Mouse (Mus musculus) CH12.LX (cell line): ENCODE data around the gene Os9. TPM values are rescaled to one million over a fixed set of nuclear protein-coding genes. Genes with fewer than 3 reads are reported as not detected.

Source experiments
- DNase-seq: peaks from one replicate; pipeline ENCODE4 v3.0.0-alpha.2; 2013; ENCODE audit errors: extremely low read depth
- H3K27ac ChIP-seq: 2 replicates; pipeline ENCODE4 v1.5.1; 2012; ENCODE audit warnings: low read depth, mild to moderate bottlenecking, control low read depth, moderate library complexity; ENCODE audit not compliant: insufficient read depth
- H3K27me3 ChIP-seq: replicated peaks from 2 replicates; pipeline ENCODE3; 2012; ENCODE audit warnings: inconsistent platforms
- H3K36me3 ChIP-seq, 2 experiments: replicated peaks in 1 of 2; 2 replicates each; pipeline versions ENCODE3 to v1.6.1; 2012; ENCODE audit warnings: inconsistent platforms in 1 of 2, low read length in 1 of 2, mild to moderate bottlenecking in 1 of 2, mixed read lengths in 1 of 2, moderate library complexity in 1 of 2; ENCODE audit not compliant: control insufficient read depth in 1 of 2, insufficient read depth in 1 of 2
- H3K4me1 ChIP-seq, 2 experiments: 2 replicates each; pipeline ENCODE4 v1.6.1; 2012; ENCODE audit warnings: inconsistent platforms in 1 of 2, moderate library complexity in 1 of 2; ENCODE audit not compliant: insufficient read depth in 2 of 2, control insufficient read depth in 1 of 2
- H3K4me2 ChIP-seq: 2 replicates; pipeline ENCODE4 v1.6.1; 2012; ENCODE audit warnings: low read depth, mild to moderate bottlenecking, control low read depth; ENCODE audit not compliant: poor library complexity, insufficient read depth, severe bottlenecking
- H3K4me3 ChIP-seq, 3 experiments: fragments of 150-350 bp in 1 of 3; sonication (generic) in 1 of 3; replicated peaks in 1 of 3; 2 replicates each; pipeline versions ENCODE3 to v1.5.1; 2011 to 2012; ENCODE audit warnings: low read depth in 2 of 3, low read length in 2 of 3, mild to moderate bottlenecking in 2 of 3, moderate library complexity in 2 of 3, control low read depth in 1 of 3, improper control_type of control experiment in 1 of 3, inconsistent platforms in 1 of 3, mixed read lengths in 1 of 3; ENCODE audit not compliant: poor library complexity in 1 of 3
- H3K79me2 ChIP-seq: replicated peaks from 2 replicates; pipeline ENCODE4 v1.6.1; 2012; ENCODE audit warnings: mild to moderate bottlenecking, moderate library complexity; ENCODE audit not compliant: control insufficient read depth, poor library complexity, insufficient read depth, severe bottlenecking; ENCODE audit errors: extremely low read depth
- H3K9ac ChIP-seq: 2 replicates; pipeline ENCODE4 v1.6.1; 2012; ENCODE audit warnings: low read depth, mild to moderate bottlenecking, control low read depth, moderate library complexity; ENCODE audit not compliant: insufficient read depth
- H3K9me3 ChIP-seq: replicated peaks from 2 replicates; pipeline ENCODE3; 2012; ENCODE audit warnings: low read length, inconsistent platforms, mixed read lengths
- CHD1 ChIP-seq: IDR thresholded peaks from 2 replicates; pipeline ENCODE4 v1.6.1; 2012; ENCODE audit warnings: low read depth, low read length, improper control_type of control experiment, inconsistent platforms
- CHD2 ChIP-seq: IDR thresholded peaks from 2 replicates; pipeline ENCODE4 v1.6.1; 2011; ENCODE audit warnings: low read length, improper control_type of control experiment
- ELF1 ChIP-seq: IDR thresholded peaks from 2 replicates; pipeline ENCODE4 v1.6.1; 2014; ENCODE audit warnings: low read depth, mild to moderate bottlenecking, inconsistent platforms, low read length, improper control_type of control experiment
- HCFC1 ChIP-seq: IDR thresholded peaks from 2 replicates; pipeline ENCODE4 v1.6.1; 2012; ENCODE audit warnings: low read depth, mild to moderate bottlenecking, inconsistent platforms, low read length, improper control_type of control experiment
- JUN ChIP-seq: IDR thresholded peaks from 2 replicates; pipeline ENCODE4 v1.6.1; 2011; ENCODE audit warnings: low read depth, mild to moderate bottlenecking, low read length, improper control_type of control experiment, moderate library complexity; ENCODE audit not compliant: insufficient read depth
- JUND ChIP-seq: conservative IDR thresholded peaks from 2 replicates; pipeline ENCODE4 v1.6.1; 2011; ENCODE audit warnings: low read depth, low read length, improper control_type of control experiment
- MAZ ChIP-seq: IDR thresholded peaks from 2 replicates; pipeline ENCODE4 v1.6.1; 2012; ENCODE audit warnings: low read depth, mild to moderate bottlenecking, inconsistent platforms, low read length, improper control_type of control experiment, moderate library complexity
- NRF1 ChIP-seq: IDR thresholded peaks from 2 replicates; pipeline ENCODE4 v1.6.1; 2014; ENCODE audit warnings: low read depth, mild to moderate bottlenecking, inconsistent platforms, low read length, improper control_type of control experiment, moderate library complexity
- RAD21 ChIP-seq: IDR thresholded peaks from 2 replicates; pipeline ENCODE4 v1.6.1; 2011; ENCODE audit warnings: low read depth, mild to moderate bottlenecking, low read length, improper control_type of control experiment, moderate library complexity
- SIN3A ChIP-seq: IDR thresholded peaks from 2 replicates; pipeline ENCODE4 v1.6.1; 2012; ENCODE audit warnings: low read length, improper control_type of control experiment, inconsistent platforms
- USF1 ChIP-seq: IDR thresholded peaks from 2 replicates; pipeline ENCODE4 v1.6.1; 2014; ENCODE audit warnings: low read depth, mild to moderate bottlenecking, inconsistent platforms, low read length, improper control_type of control experiment
- ZKSCAN1 ChIP-seq: IDR thresholded peaks from 2 replicates; pipeline ENCODE4 v1.6.1; 2012; ENCODE audit warnings: low read depth, inconsistent platforms, low read length, improper control_type of control experiment, borderline replicate concordance
- ZMIZ1 ChIP-seq: IDR thresholded peaks from 2 replicates; pipeline ENCODE4 v1.6.1; 2012; ENCODE audit warnings: low read depth, mild to moderate bottlenecking, inconsistent platforms, low read length, improper control_type of control experiment
- dilution Hi-C: fragments of 300-500 bp; cut with MboI; formaldehyde crosslinking; loops from 2 replicates; pipeline ENCODE4 v1.14.3; 2020; ENCODE audit warnings: low sequenced_read_pairs; ENCODE audit not compliant: extremely low pct_unique_long_range_greater_than_20kb, extremely low pct_ligation_motif_present
- in situ Hi-C: fragments of 300-500 bp; cut with MboI; formaldehyde crosslinking; loops from 3 replicates; pipeline ENCODE4 v1.14.3; 2019; ENCODE audit warnings: low sequenced_read_pairs, low pct_ligation_motif_present, low pct_unique_long_range_greater_than_20kb, mixed read lengths
- polyA plus RNA-seq: library from polyadenylated mRNA; unstranded; fragments of >175 nt; gene quantifications from 2 replicates; pipeline ENCODE4 v1.2.1, GENCODE M21; 2012; ENCODE audit warnings: low read depth; ENCODE audit not compliant: insufficient read length
- total RNA-seq, 2 experiments: library from RNA; depleted of rRNA; stranded (reverse); fragments of 300-350 nt in 1 of 2; fragments of >200 nt in 1 of 2; gene quantifications; 2 replicates each; pipeline ENCODE4 v1.2.3; 2012 to 2014

Gene Os9
- total and polyA plus RNA-seq, 3 experiments: 42.8 to 82.7 (median 61.9) TPM

DNA sequence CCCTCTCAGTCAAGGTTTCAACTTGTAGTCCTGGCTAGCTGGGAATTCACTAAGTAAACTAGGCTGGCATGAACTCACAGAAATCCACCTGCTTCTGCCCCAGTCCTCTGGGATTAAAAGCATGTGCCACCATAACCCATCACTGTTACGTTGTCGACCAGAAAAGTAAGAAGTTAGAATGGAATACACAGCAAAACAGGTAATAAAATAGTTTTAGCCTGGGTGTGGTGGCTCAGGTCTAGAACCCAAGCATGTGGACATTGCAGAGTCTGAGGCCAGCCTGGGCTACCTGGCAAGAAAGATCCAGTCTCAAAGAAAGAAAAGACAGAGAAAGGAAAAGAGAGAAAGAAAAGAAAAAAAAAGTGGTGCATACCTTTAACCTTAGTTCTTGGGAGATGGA is 59.4 kb downstream of the Os9 start:
- Histone ChIP-seq H3K36me3 (peaks cover 26 to 29% of the 10 kb centered on the region in 2 experiments), H3K4me1 (peaks cover 10 to 40% of the 10 kb centered on the region in 2 experiments), H3K79me2 (peaks cover 18% of the 10 kb centered on the region), H3K4me3 (no peak overlapping the region), H3K27ac (no peak overlapping the region), H3K27me3 (peaks cover 37% of the 10 kb centered on the region), H3K9me3 (no peaks in the 10 kb centered on the region), H3K4me2 (no peak overlapping the region), H3K9ac (no peak overlapping the region)
- dilution Hi-C loops (no loop called here), in situ Hi-C loops (no loop called here)
- TF ChIP-seq USF1 (no peak), ELF1 (no peak), ZMIZ1 (no peak), CHD1 (no peak), MAZ (no peak), NRF1 (no peak), JUND (no peak), SIN3A (no peak)
- no peak for DNase-seq

DNA sequence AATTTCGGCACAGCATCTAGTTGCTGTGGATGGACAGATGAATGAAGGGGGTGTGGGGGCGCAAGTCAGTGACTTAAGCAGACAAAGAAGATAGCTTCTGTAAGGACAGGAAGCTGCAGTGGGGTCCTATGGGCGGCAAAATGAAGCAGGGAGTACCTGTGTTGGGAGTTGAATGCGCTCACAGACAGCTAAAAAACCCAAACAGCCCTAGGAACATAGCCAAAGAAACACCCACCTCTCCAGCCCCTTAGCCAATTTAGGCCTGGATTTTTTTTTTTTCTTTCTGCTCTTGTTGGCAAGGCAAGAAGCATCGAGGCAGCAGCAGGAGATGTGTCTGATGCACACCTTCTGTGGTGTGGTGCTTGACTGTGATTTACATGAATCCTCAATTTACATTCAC is 59.8 kb downstream of the Os9 start:
- peaks cover 16% of the 10 kb centered on the region for H3K79me2 ChIP-seq
- TF ChIP-seq CHD2 (no peak), RAD21 (no peak), JUN (no peak), ZKSCAN1 (no peak), CHD1 (no peak), HCFC1 (no peak)
- peaks cover 37% of the 10 kb centered on the region for H3K27me3 ChIP-seq
- peaks cover 14 to 42% of the 10 kb centered on the region in 2 experiments for H3K4me1 ChIP-seq
- no peak overlapping the region for H3K4me2 ChIP-seq
- in situ Hi-C loops: no loop called here
- no peak overlapping the region for H3K4me3 ChIP-seq
- dilution Hi-C loops: no loop called here
- peaks cover 27 to 30% of the 10 kb centered on the region in 2 experiments for H3K36me3 ChIP-seq
- no peak overlapping the region for H3K9ac ChIP-seq
- no peaks in the 10 kb centered on the region for H3K9me3 ChIP-seq
- no peak overlapping the region for H3K27ac ChIP-seq
- no peak for DNase-seq
